Mouse (Mus musculus): ENCODE measurements around the gene 1700001K19Rik.
"Not testable (repeated sequence)": the region's sequence is repeated elsewhere in the genome, so short reads cannot be mapped to it uniquely, and the experiment has no call there.

Gene 1700001K19Rik

GRCm38 (mm10) chr12:110682561-110683299 is at the start of gene 1700001K19Rik:
1700001K19Rik (minus strand) TSS chr12:110682619.
- no peak for DNase-seq

GRCm38 (mm10) chr12:110726428-110726827 is 44.0 kb upstream of the 1700001K19Rik start:
- no peak for DNase-seq

DNA sequence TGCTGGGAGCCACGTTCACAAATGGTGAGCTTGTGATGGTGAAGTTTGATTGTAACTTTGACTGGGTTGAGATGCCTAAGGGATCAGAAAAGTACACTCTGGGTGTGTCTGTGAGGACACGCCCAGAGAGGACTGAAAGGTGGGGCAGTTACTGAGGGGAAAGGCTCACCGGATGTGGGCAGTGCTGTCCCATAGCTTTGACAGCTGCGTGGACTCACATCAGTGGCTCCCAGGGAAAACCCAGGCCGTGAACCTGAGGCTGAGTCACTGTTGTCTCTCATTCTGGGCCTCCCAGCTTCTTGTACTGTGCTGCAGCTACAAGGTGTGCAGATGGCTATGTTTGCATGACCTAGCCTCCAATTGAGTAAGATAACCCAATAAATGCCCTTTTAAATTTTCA is 43.1 kb upstream of the 1700001K19Rik start:
- no peak for DNase-seq

DNA sequence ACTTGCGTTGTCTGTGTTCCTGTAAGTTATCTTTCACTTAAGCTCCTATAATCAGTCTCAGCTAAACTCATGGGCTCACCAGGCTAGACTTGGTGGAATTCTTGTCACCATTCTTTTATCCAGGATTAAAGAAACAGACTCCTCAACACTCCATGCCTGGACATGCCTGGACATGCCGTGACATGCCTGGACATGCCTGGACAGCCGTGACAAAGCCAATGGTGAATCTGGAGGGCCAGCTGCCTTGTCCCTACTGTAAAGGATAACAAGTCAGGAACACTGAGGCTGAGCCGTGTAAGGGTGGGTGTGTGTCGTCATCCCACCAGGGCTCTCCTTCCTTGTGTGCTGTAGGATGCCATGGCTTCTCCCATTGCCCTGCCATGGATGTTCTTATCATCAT is 42.6 kb upstream of the 1700001K19Rik start:
- DNase-seq = no peak

DNA sequence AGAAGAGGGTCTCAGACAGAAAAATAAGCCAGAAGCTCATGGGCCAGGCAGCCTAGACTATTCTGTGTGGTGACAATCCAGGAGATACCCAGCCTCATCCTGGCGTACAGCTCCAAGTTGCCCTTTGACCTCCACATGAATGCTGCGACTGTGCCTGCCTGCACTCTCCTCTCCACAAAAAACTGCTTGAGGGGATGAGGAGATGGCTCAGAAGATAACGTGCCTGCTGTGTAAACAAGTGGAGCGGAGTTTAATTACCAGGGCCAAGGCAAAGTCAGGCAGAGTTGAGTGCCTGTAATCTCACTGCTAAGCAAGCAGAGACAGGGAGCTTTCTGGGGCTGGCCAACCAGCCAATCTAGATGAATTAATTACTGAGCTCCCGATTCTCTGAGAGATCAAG is 33.6 kb upstream of the 1700001K19Rik start:
- DNase-seq = no peak

DNA sequence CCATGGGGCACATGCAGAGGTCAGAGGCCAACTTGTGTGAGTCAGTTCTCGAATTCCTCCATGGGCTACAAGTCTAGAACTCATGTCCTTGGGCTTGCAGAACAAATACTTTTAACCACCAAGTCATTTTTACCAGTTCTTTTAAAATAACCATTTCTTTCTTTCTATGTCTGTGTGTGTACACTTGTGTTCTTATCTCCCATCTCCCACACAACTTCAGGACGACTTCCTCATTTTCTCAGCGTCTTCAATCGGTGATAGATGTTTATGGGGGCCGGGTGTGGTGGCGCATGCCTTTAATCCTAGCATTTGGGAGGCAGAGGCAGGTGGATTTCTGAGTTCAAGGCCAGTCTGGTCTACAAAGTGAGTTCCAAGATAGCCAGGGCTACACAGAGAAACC is 31.8 kb upstream of the 1700001K19Rik start:
- DNase-seq = no peak

GRCm38 (mm10) chr12:110713784-110714183 is 31.4 kb upstream of the 1700001K19Rik start:
- no peak for DNase-seq

GRCm38 (mm10) chr12:110711270-110711669 is 28.9 kb upstream of the 1700001K19Rik start:
- DNase-seq = no peak

- DNase-seq = no peak
Observed at GRCm38 (mm10) chr12:110707451-110707850, 25.0 kb upstream of the 1700001K19Rik start.

GRCm38 (mm10) chr12:110706337-110707231 is 24.2 kb upstream of the 1700001K19Rik start:
- DNase-seq = peak; percentile 34

GRCm38 (mm10) chr12:110705419-110705818 is 23.0 kb upstream of the 1700001K19Rik start:
- DNase-seq = not testable (repeated sequence)

- DNase-seq = no peak
Observed at GRCm38 (mm10) chr12:110703682-110704081, 21.3 kb upstream of the 1700001K19Rik start.

DNA sequence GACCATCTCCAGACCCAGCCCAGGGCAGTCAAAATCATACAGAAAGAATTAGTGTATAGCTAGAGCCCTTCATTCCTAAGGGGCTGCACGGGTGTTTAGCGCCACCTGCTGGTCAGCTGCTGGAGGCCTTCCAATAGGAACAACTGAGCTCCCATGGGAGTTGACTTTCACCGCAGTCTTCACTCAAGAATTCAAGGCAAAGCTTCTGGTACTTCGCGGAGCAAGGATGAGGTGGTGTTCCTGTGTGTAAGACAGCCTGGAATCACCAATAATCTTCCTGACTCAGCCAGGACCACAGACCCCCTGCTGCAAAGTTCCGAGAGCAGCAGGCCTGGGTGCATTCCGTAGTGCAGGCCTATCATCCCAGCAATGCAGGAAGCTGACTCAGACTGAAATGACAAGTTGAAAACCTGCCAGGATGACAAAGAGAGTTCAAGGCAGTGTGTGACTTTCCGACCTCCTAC is 20.6 kb upstream of the 1700001K19Rik start:
- peak; percentile 81 for DNase-seq

DNA sequence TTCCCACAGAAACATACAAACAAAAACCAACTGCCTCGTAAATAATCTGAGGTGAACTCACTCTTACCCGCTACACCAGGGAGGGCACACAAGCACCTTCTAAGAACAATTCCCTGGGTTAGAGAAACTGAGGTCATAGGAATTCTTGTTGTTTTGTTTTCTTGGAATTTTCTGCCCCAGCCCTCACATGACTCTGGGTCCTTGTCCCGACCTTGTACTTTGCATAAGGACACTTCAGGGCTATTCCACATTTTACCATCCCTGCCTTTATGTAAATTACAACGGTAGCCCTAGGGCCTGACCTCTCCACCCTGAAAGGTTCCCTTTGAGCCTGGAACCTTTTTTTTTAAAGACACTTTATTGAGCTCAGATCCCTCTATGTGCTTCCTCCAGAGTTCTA is 20.1 kb upstream of the 1700001K19Rik start, which contains the start of gene Hsp90aa1:
Gene Hsp90aa1, minus strand, starts transcription at position 173 of the 400 bp plus-strand sequence.
- no peak for DNase-seq

DNA sequence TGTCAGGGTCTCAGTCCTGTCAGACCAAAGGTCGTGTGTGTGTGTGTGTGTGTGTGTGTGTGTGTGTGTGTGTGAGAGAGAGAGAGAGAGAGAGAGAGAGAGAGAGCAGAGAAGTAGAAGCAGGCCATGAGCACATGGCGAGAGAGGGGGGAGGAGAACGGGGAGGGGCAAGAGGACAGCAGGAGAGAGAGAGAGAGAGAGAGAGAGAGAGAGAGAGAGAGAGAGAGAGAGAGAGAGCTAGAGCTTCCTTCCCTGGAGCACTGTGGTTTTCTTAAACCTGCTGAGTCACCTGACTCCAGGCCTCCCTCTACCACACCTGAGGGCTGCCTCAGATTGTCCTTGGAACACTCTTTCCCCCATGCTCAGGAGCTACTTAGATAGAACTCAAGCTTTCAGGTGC is 18.9 kb upstream of the 1700001K19Rik start:
- DNase-seq = not testable (repeated sequence)

- no peak for DNase-seq
Observed at GRCm38 (mm10) chr12:110700730-110701129, 18.3 kb upstream of the 1700001K19Rik start.

DNA sequence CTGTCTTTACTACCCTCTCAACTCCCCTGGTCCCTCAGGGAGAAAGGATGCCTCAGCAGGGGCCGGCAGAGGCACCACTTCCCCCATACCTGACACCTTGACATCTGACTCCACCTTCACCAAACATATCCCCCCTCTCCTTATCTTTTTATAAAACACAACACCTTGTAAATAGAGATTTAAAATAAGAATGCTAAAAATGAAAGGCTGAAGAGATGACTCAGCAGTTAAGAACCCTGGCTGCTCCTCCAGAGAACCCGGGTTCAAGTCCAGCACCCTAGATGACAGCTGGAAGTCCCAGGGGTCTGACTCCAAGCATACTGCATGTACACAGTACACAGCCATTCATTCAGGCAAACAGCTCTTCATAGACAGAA is 16.7 kb upstream of the 1700001K19Rik start:
- DNase-seq = no peak

DNA sequence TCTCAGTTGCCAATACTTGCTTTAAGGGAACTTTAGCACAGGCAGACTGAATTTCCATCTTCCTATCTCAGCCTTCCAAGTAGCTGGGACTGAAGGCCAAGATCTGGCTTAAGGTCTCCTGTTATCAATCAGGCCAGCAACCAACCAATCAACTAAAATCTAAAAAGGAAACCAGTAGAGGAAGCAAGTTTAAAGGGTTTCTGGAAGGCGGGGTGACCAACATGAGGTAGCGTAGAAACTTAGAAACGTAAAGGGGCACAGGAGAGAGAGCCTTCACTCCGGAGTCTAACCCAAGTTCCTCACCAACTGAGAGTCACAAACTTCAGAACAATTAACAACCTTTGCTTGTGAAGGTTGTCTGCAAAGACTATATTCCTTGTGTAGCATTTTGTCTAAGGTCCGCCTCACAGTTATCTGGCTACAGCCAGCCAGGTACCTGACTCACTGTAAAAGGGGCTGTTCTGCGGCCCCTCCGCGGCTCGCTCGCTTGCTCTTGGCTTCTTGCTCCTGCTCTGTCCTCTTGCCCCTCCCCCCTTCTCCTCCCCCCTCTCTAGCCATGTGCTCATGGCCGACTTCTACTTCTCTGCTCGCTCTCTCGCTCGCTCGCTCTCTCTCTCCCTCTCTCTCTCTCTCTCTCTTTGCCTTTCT is 16.2 kb upstream of the 1700001K19Rik start:
- no peak for DNase-seq

GRCm38 (mm10) chr12:110698080-110698479 is 15.7 kb upstream of the 1700001K19Rik start:
- no peak for DNase-seq

GRCm38 (mm10) chr12:110697457-110697856 is 15.0 kb upstream of the 1700001K19Rik start:
- no peak for DNase-seq

GRCm38 (mm10) chr12:110696975-110697400 is 14.6 kb upstream of the 1700001K19Rik start:
- peak; percentile 30 for DNase-seq

DNA sequence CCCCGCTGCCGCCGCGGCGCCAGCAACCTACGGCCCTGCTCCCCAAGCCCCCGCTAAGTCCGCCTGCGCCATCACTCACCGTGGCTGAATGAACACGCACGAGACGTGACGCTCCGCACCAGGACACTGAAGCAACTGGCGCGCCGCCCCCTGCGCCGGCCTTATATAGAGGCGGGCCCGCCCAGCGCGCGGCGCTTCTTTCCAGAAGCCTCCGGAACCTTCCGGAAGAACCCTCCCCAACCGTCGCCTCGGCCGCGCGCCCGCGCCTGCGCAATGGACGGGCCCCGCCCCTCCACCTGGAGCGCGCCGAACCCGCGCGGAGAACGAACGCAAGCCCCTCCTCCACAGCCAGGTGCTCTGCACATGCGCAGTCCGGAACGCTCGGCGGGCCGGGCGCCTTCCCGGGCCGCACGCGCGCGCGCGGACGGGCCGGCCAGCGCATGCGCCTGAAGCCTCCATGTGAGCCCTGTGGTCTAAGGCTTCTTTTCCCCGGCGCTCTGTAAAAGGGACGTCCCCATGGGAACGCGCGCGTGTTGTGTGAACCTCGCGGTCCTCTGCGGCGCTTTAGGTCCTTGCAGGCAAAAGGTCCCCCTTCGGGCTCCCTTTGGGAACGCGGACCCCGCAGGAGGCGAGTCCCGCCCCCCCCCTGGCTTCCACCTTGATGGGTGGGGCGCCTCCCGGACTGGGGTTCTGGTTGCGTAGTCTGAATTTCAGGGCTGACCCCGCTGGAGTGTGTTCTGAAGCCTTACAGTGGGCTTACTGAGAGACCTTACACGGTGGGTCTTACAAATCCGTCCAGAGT is 14.0 kb upstream of the 1700001K19Rik start:
- DNase-seq = peak; percentile 98
